Mouse (Mus musculus) neutrophil, adult 65 days (primary cell): ENCODE data around the gene Agr2. TPM values are rescaled to one million over a fixed set of nuclear protein-coding genes. Genes with fewer than 3 reads are reported as not detected.

Source experiments
- total RNA-seq: library from RNA; stranded (reverse); gene quantifications from 2 replicates; pipeline ENCODE4 v1.2.4, GENCODE M21; 2023

The Agr2 gene
- not detected in 2 replicates for total RNA-seq

DNA sequence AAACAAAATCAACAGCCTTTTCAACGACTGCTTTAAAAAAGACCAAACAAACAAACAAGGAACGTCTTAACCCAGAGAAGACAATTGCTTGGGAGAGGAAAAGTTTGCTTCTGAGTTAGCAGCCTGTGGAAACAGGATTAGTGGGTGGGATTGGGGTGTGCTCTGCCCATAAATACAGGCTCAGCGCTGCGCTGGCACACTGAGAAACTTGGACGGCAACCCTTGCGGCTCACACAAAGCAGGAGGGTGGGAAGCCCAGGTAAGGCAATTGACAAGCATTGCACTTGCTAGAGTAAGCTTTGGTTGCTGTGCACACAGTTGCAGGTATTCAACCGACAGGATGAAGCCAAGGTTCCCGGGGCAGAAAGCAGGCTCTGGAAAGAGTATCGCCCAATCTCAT lies at the start of gene Agr2:
Gene Agr2 (plus strand): TSS at position 197 of the 400 bp plus-strand sequence.

DNA sequence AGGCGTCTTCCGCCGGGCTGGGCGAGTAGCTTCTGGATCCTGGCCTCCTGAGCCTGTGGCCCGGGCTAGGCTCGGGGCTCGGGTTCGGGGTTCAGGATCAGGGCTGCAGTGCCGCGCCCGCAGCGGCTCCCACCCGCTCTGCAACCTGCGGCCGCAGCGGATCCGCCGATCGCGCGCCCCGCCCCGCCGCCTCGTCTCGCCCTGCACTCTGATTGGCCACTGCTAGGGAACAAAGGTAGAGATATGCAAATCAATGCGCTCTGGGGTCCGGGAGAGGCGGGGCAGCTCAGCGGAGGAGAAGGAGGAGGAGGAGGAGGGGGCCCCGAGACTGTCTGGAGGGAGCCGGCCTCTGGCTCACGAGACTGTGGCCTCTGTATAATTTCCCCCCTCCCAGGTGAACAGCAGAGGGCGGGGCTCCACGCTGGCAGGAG lies 49.7 kb downstream of the Agr2 start, which contains the start of gene Tspan13:
Gene Tspan13 (minus strand): TSS at position 153 of the 431 bp plus-strand sequence.

Other genes starting within 250 kb of the Agr2 start
- gene Agr3, start 67.3 kb upstream of the Agr2 start, total RNA-seq, result not detected in 2 replicates
- gene Tspan13, start 49.6 kb downstream of the Agr2 start, total RNA-seq, result 61.0 and 75.5 TPM in 2 replicates
- 4.2 and 5.4 TPM in 2 replicates for gene Ankmy2, start 164.2 kb downstream of the Agr2 start, total RNA-seq
- gene Bzw2, start 165.2 kb downstream of the Agr2 start, total RNA-seq, result 13.9 and 17.9 TPM in 2 replicates